Mouse (Mus musculus): Measurements from ENCODE around the gene Zfp503.

GRCm38 (mm10) chr14:22003631-22004030 lies 14.2 kb upstream of the Zfp503 start:
- TF ChIP-seq GATA1 (IDR thresholded peaks at IDR 0.05; ENCODE audit: borderline replicate concordance, low read length) (no peak), FLI1 (IDR thresholded peaks at IDR 0.05; ENCODE audit: low read length) (no peak)

Measured in megakaryocyte, embryonic 14.5 days (primary cell).